Mouse (Mus musculus): Measurements from ENCODE around the gene Numbl. TPM values are rescaled to one million over a fixed set of nuclear protein-coding genes. Genes with fewer than 3 reads are reported as not detected.
"Not testable (repeated sequence)": the region's sequence is repeated elsewhere in the genome, so short reads cannot be mapped to it uniquely, and the experiment has no call there.

Gene Numbl
- total RNA-seq (2014; fragmentation: Nextera tagmentation), result 0.94 and 3.0 TPM in 2 replicates
- total RNA-seq (2017), result 0.38 and 0.66 TPM in 2 replicates

GRCm38 (mm10) chr7:27258205-27258899, at the start of gene Numbl:
Gene Numbl, plus strand, starts transcription at chr7:27258433.
- peak; percentile 41 for ATAC-seq (replicated peaks; ENCODE audit: low FRiP score, low TSS enrichment, poor library complexity, severe bottlenecking)

- no peak for ATAC-seq (replicated peaks; ENCODE audit: low FRiP score, low TSS enrichment, poor library complexity, severe bottlenecking)
Measured at GRCm38 (mm10) chr7:27212626-27213025, 45.6 kb upstream of the Numbl start.

GRCm38 (mm10) chr7:27218586-27218985, 39.6 kb upstream of the Numbl start:
- no peak for ATAC-seq (replicated peaks; ENCODE audit: low FRiP score, low TSS enrichment, poor library complexity, severe bottlenecking)

- ATAC-seq (replicated peaks; ENCODE audit: low FRiP score, low TSS enrichment, poor library complexity, severe bottlenecking), result no peak
Measured at GRCm38 (mm10) chr7:27219937-27220336, 38.3 kb upstream of the Numbl start.

- ATAC-seq (replicated peaks; ENCODE audit: low FRiP score, low TSS enrichment, poor library complexity, severe bottlenecking), result no peak
Measured at GRCm38 (mm10) chr7:27221939-27222338, 36.3 kb upstream of the Numbl start.

- ATAC-seq (replicated peaks; ENCODE audit: low FRiP score, low TSS enrichment, poor library complexity, severe bottlenecking), result no peak
Measured at GRCm38 (mm10) chr7:27222538-27222937, 35.7 kb upstream of the Numbl start.

GRCm38 (mm10) chr7:27224877-27225575, 33.2 kb upstream of the Numbl start:
- ATAC-seq (replicated peaks; ENCODE audit: low FRiP score, low TSS enrichment, poor library complexity, severe bottlenecking), result no peak

- ATAC-seq (replicated peaks; ENCODE audit: low FRiP score, low TSS enrichment, poor library complexity, severe bottlenecking), result no peak
Measured at GRCm38 (mm10) chr7:27227276-27227675, 31.0 kb upstream of the Numbl start.

GRCm38 (mm10) chr7:27227676-27228075, 30.6 kb upstream of the Numbl start:
- ATAC-seq (replicated peaks; ENCODE audit: low FRiP score, low TSS enrichment, poor library complexity, severe bottlenecking), result 0 out of 2 replicates have a peak, but pooled peaks have one; percentile 8

GRCm38 (mm10) chr7:27228281-27228821, 29.9 kb upstream of the Numbl start, which contains the start of gene Itpkc:
Gene Itpkc, minus strand, starts transcription at chr7:27228661.
- peak; percentile 82 for ATAC-seq (replicated peaks; ENCODE audit: low FRiP score, low TSS enrichment, poor library complexity, severe bottlenecking)

GRCm38 (mm10) chr7:27228865-27229264, 29.4 kb upstream of the Numbl start:
- ATAC-seq (replicated peaks; ENCODE audit: low FRiP score, low TSS enrichment, poor library complexity, severe bottlenecking), result 0 out of 2 replicates have a peak, but pooled peaks have one; percentile 4

GRCm38 (mm10) chr7:27230781-27231180, 27.5 kb upstream of the Numbl start:
- no peak for ATAC-seq (replicated peaks; ENCODE audit: low FRiP score, low TSS enrichment, poor library complexity, severe bottlenecking)

- ATAC-seq (replicated peaks; ENCODE audit: low FRiP score, low TSS enrichment, poor library complexity, severe bottlenecking), result no peak
Measured at GRCm38 (mm10) chr7:27231693-27232331, 26.4 kb upstream of the Numbl start.

GRCm38 (mm10) chr7:27232781-27233281, 25.4 kb upstream of the Numbl start, which contains the start of gene Coq8b:
Gene Coq8b, plus strand, starts transcription at chr7:27233023.
- ATAC-seq (replicated peaks; ENCODE audit: low FRiP score, low TSS enrichment, poor library complexity, severe bottlenecking), result peak; percentile 93

- ATAC-seq (replicated peaks; ENCODE audit: low FRiP score, low TSS enrichment, poor library complexity, severe bottlenecking), result no peak
Measured at GRCm38 (mm10) chr7:27233300-27233699, 24.9 kb upstream of the Numbl start.

- no peak for ATAC-seq (replicated peaks; ENCODE audit: low FRiP score, low TSS enrichment, poor library complexity, severe bottlenecking)
Measured at GRCm38 (mm10) chr7:27235726-27236125, 22.5 kb upstream of the Numbl start.

- ATAC-seq (replicated peaks; ENCODE audit: low FRiP score, low TSS enrichment, poor library complexity, severe bottlenecking), result no peak
Measured at GRCm38 (mm10) chr7:27237527-27237926, 20.7 kb upstream of the Numbl start.

GRCm38 (mm10) chr7:27238568-27238967, 19.7 kb upstream of the Numbl start:
- no peak for ATAC-seq (replicated peaks; ENCODE audit: low FRiP score, low TSS enrichment, poor library complexity, severe bottlenecking)

- ATAC-seq (replicated peaks; ENCODE audit: low FRiP score, low TSS enrichment, poor library complexity, severe bottlenecking), result no peak
Measured at GRCm38 (mm10) chr7:27243211-27243610, 15.0 kb upstream of the Numbl start.

GRCm38 (mm10) chr7:27244088-27244487, 14.1 kb upstream of the Numbl start:
- not testable (repeated sequence) for ATAC-seq (replicated peaks; ENCODE audit: low FRiP score, low TSS enrichment, poor library complexity, severe bottlenecking)
